Mouse (Mus musculus) cerebellum, adult 2 months (tissue): ENCODE data around the gene Prkag1.

ENCODE experiments used
- CTCF ChIP-seq: fragments of 200-500 bp; IDR thresholded peaks from 2 replicates; pipeline ENCODE4 v1.5.1; 2011; ENCODE audit warnings: low read depth, mild to moderate bottlenecking, control low read depth, low read length, moderate library complexity, borderline replicate concordance; ENCODE audit not compliant: insufficient read depth
- POLR2A ChIP-seq: fragments of 200-500 bp; IDR thresholded peaks from 2 replicates; pipeline ENCODE4 v1.6.1; 2011; ENCODE audit warnings: low read length, control low read depth, borderline replicate concordance; ENCODE audit not compliant: insufficient read depth

- TF ChIP-seq CTCF (no peak), POLR2A (no peak)
Observed at GRCm38 (mm10) chr15:98850668-98851067, 19.3 kb upstream of the Prkag1 start.
